Mouse (Mus musculus) ES-E14 (cell line): Measurements from ENCODE around the gene Larp4b. TPM values are rescaled to one million over a fixed set of nuclear protein-coding genes. Genes with fewer than 3 reads are reported as not detected.

Experiments used
- DNase-seq: peaks from one replicate; pipeline ENCODE4 v3.0.0-alpha.2; 2013; ENCODE audit warnings: low read depth, low spot score
- H3K27ac ChIP-seq: 2 replicates; pipeline ENCODE4 v1.5.1; 2012; ENCODE audit warnings: low read depth, mild to moderate bottlenecking, low read length, moderate library complexity, mixed read lengths; ENCODE audit not compliant: poor library complexity, insufficient read depth, severe bottlenecking
- H3K36me3 ChIP-seq: 2 replicates; pipeline ENCODE4 v1.6.1; 2012; ENCODE audit warnings: mild to moderate bottlenecking, low read length, moderate library complexity, mixed read lengths; ENCODE audit not compliant: control insufficient read depth, poor library complexity, insufficient read depth, severe bottlenecking
- H3K4me1 ChIP-seq, 2 experiments: fragments of 150-350 bp in 1 of 2; sonication (generic) in 1 of 2; 2 replicates each; pipeline ENCODE4 v1.6.1; 2012; ENCODE audit warnings: low read length in 2 of 2, mild to moderate bottlenecking in 1 of 2, mixed read lengths in 1 of 2; ENCODE audit not compliant: control insufficient read depth in 2 of 2, insufficient read depth in 2 of 2, poor library complexity in 1 of 2
- H3K4me3 ChIP-seq, 2 experiments: fragments of 150-350 bp in 1 of 2; sonication (generic) in 1 of 2; 2 replicates each; pipeline ENCODE4 v1.5.1; 2012; ENCODE audit warnings: low read length in 2 of 2, low read depth in 1 of 2, mild to moderate bottlenecking in 1 of 2, mixed read lengths in 1 of 2; ENCODE audit not compliant: insufficient read depth in 1 of 2, poor library complexity in 1 of 2, severe bottlenecking in 1 of 2
- H3K9ac ChIP-seq: 2 replicates; pipeline ENCODE4 v1.6.1; 2012; ENCODE audit warnings: low read depth, mild to moderate bottlenecking, low read length, mixed read lengths; ENCODE audit not compliant: poor library complexity, insufficient read depth, severe bottlenecking
- H3K9me3 ChIP-seq: fragments of 150-350 bp; sonication (generic); 2 replicates; pipeline ENCODE4 v1.6.1; 2012; ENCODE audit warnings: low read depth, mild to moderate bottlenecking, low read length; ENCODE audit not compliant: control insufficient read depth, insufficient read depth
- CHD2 ChIP-seq: IDR thresholded peaks from 2 replicates; pipeline ENCODE4 v1.6.1; 2014; ENCODE audit warnings: mild to moderate bottlenecking, low read depth, low read length, inconsistent platforms
- HCFC1 ChIP-seq: IDR thresholded peaks from 2 replicates; pipeline ENCODE4 v1.6.1; 2012; ENCODE audit warnings: low read length, inconsistent platforms, borderline replicate concordance; ENCODE audit not compliant: insufficient read depth
- MAFK ChIP-seq: IDR thresholded peaks from 2 replicates; pipeline ENCODE4 v1.6.1; 2014; ENCODE audit warnings: mild to moderate bottlenecking, low read depth, low read length, inconsistent platforms; ENCODE audit not compliant: insufficient read depth
- ZC3H11A ChIP-seq: IDR thresholded peaks from 2 replicates; pipeline ENCODE4 v1.6.1; 2012; ENCODE audit warnings: low read depth, mild to moderate bottlenecking, inconsistent platforms, low read length, borderline replicate concordance
- ZNF384 ChIP-seq: IDR thresholded peaks from 2 replicates; pipeline ENCODE4 v1.6.1; 2012; ENCODE audit warnings: low read depth, low read length, inconsistent platforms
- in situ Hi-C, 2 experiments: fragments of 600-800 bp; cut with MboI; formaldehyde crosslinking; loops; one replicate each; pipeline ENCODE4 v1.15.1; 2025; ENCODE audit warnings: low sequenced_read_pairs in 2 of 2, inconsistent platforms in 1 of 2; ENCODE audit not compliant: unreplicated experiment in 2 of 2
- total RNA-seq: library from RNA; depleted of rRNA; stranded (reverse); fragments of 300-350 nt; gene quantifications from 2 replicates; pipeline ENCODE4 v1.2.3, GENCODE M21; 2012

Larp4b gene
- total RNA-seq, 1 experiment, result 66.3 TPM

DNA sequence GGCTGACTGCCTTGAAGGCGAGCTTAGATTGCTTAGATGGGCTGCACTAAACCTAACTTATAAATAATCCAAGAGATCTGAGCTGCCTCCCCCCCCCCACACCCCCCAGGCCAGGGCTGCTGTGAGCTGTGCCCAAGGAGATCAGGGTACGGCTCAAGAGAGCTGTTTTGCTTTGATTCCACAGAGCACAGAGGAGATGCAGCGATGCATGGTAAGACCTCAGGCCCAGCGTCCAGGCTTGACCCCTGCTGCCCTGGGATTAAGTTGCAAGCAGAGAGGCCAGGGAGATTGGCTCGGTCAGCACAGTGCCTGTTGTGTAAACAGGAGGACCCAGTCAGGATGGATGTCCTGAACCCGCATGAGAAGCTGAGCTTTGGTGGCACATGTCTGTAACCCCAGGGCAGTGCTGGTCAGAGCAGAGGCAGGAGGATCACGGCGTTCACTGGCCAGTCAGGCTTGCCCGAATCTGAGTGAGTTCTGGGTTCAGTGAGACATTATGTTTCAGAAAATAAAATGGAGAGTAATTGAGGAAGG lies 99.2 kb downstream of the Larp4b start:
- H3K27ac ChIP-seq, result no peak overlapping the region
- H3K9ac ChIP-seq, result no peak overlapping the region
- DNase-seq, result no peak
- TF ChIP-seq ZC3H11A (no peak), ZNF384 (no peak), MAFK (no peak), HCFC1 (no peak), CHD2 (no peak)
- in situ Hi-C loops, result loop anchor here in 1 of 2 experiments (10.0 to 25.0 kb wide), 3 partner anchors 269 to 652 kb away; no protein-coding TSS in a partner anchor
- no peaks in the 10 kb centered on the region for H3K9me3 ChIP-seq
- H3K4me3 ChIP-seq, result no peak overlapping the region
- H3K36me3 ChIP-seq, result no peaks in the 10 kb centered on the region
- H3K4me1 ChIP-seq, result no peaks in the 10 kb centered on the region

GRCm38 (mm10) chr13:9194656-9195055 lies 101.0 kb downstream of the Larp4b start:
- DNase-seq, result peak; percentile 59
- Histone ChIP-seq H3K4me3 (no peak overlapping the region), H3K4me1 (peaks cover 2 to 8% of the 10 kb centered on the region in 2 experiments; a peak in 3 of 4 replicates), H3K9ac (no peak overlapping the region), H3K27ac (no peak overlapping the region), H3K36me3 (no peaks in the 10 kb centered on the region), H3K9me3 (no peaks in the 10 kb centered on the region)
- TF ChIP-seq HCFC1 (no peak), MAFK (peak; percentile 33; the same call in 1 of the 2 replicates), ZC3H11A (peak; percentile 14; the same call in 1 of the 2 replicates), CHD2 (no peak)
- in situ Hi-C loops, result loop anchor here in 1 of 2 experiments (10.0 to 25.0 kb wide), 3 partner anchors 268 to 650 kb away; no protein-coding TSS in a partner anchor

GRCm38 (mm10) chr13:9195565-9195964 lies 101.9 kb downstream of the Larp4b start:
- H3K4me1 ChIP-seq, result peaks cover 2 to 8% of the 10 kb centered on the region in 2 experiments; a peak in 3 of 4 replicates
- no peak overlapping the region for H3K9ac ChIP-seq
- no peak overlapping the region for H3K27ac ChIP-seq
- no peaks in the 10 kb centered on the region for H3K36me3 ChIP-seq
- H3K4me3 ChIP-seq, result no peak overlapping the region
- TF ChIP-seq ZC3H11A (peak; percentile 91), HCFC1 (no peak)
- DNase-seq, result peak; percentile 50
- in situ Hi-C loops, result loop anchor here in 1 of 2 experiments (10.0 to 25.0 kb wide), 3 partner anchors 267 to 649 kb away; no protein-coding TSS in a partner anchor
- no peaks in the 10 kb centered on the region for H3K9me3 ChIP-seq

DNA sequence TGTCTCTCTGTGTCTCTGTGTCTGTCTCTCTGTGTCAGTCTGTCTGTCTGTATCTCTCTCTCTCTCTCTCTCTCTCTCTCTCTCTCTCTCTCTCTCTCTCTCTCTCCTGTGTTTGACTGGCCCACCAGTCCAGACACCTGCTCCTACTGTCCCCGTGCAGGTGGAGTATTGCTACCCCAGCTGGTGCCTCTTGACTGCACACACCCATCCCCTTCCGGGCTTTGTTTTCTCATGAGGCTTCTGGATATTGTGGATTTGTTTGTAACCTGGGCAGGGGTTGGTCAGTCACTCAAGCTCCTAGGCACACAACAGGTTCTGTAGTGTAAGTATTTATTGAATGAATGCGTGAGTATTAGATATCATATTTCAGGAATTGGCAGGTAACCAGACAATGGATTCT lies 104.4 kb downstream of the Larp4b start:
- H3K36me3 ChIP-seq, result no peaks in the 10 kb centered on the region

More for the DNA sequence above, 104.4 kb downstream of the Larp4b start:
- TF ChIP-seq CHD2, result no peak
- no peak for TF ChIP-seq ZNF384
- no peak for TF ChIP-seq MAFK
- no peak for TF ChIP-seq ZC3H11A
- no peak for TF ChIP-seq HCFC1
- peaks cover 2 to 8% of the 10 kb centered on the region in 2 experiments; a peak in 3 of 4 replicates for H3K4me1 ChIP-seq
- H3K9me3 ChIP-seq, result no peaks in the 10 kb centered on the region
- in situ Hi-C loops, result loop anchor here in 1 of 2 experiments (10.0 to 25.0 kb wide), 3 partner anchors 264 to 647 kb away; no protein-coding TSS in a partner anchor
- no peak overlapping the region for H3K27ac ChIP-seq
- no peak for DNase-seq
- no peak overlapping the region for H3K9ac ChIP-seq
- no peak overlapping the region for H3K4me3 ChIP-seq
